Mouse (Mus musculus) embryonic stem cell, embryonic (primary cell): Measurements from ENCODE around the gene Tjp1.

Experiments
- CTCF ChIA-PET, 4 experiments: fragments of 300-600 bp in 2 of 4; fragments of 350-600 bp in 2 of 4; sonication (Branson Sonifier 250); formaldehyde crosslinking; loops; one replicate each; lab custom pipeline; 2022; ENCODE audit warnings: inconsistent platforms in 2 of 4; lab: Charles Lee
- POLR2A ChIA-PET, 4 experiments: fragments of 300-600 bp in 2 of 4; fragments of 350-600 bp in 2 of 4; sonication (Branson Sonifier 250); formaldehyde crosslinking; loops; one replicate each; lab custom pipeline; 2022; ENCODE audit warnings: antibody characterized with exemption in 4 of 4, inconsistent platforms in 1 of 4; lab: Charles Lee

Gene Tjp1

DNA sequence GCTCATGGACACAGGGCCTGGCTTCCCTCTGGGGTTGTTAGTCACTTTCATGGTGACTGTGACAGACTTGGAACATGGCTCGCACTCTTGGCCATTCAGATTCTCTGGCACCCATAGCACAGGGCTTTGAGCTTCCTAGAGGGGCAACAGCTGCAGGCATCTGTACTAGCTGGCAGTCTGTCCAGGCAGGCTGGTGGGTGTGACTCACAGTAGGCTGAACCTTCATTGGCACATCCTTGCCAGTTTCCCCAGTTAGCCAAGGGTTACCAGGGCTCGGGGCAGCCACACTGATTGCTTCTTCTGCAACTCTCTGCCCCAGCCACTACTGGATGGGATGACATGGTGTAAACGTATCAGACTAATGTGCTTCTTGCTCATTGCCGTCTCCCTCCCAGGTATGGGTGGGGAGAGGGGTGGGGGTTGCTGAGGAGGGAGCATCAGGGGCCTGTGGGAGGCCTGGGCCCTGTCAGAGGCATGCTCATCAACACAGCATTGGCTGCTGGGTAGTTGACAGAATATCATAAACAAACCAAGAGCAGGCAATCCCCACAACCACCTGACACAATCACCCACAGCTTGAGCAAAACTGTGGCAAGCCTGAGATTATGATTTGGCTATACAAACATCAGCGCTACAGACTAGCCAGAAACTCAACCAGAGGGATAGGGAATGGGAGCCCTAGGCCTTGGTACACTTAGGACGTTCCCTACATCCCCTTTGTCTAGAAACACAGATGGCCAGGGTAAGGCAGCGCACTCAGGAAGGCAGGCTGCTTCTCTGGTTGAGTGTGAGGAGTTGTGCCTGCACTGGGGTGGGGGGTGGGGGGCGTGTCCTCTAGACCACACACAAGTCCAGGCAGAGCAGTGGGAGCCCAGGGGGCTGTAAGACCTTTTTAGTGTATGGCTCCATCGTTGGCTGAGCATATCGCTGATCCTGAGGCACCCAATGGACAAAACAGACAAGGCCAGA is 246.4 kb downstream of the Tjp1 start:
- ChIA-PET CTCF (no interaction called here), POLR2A (no interaction called here)

DNA sequence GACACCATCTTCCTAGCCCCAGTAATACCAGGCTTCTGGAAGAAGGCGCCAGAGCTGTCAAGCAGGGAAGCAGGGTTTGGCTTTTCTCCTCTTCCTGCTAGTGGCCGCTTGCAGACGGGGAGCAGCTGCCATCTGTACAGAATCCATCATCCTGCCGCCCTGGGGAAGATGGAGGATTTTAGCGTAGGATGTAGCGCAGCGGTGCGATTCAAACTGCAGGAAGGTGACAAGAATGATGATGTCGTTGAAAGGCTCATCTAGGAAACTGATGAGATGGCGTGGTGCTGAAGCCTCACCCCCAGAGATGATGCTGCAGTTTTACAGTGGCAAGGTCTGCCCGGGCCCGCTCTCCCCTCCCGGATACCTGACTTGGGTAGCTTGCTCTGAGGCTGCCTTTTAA is 248.3 kb downstream of the Tjp1 start:
- POLR2A ChIA-PET, result interaction anchor here in 1 of 4 experiments (0.6 to 1.1 kb wide), 3 partner anchors 22 to 449 kb away, joined by 3 read pairs; partner anchors contain the start of gene Fam189a1
- CTCF ChIA-PET, result no interaction called here

DNA sequence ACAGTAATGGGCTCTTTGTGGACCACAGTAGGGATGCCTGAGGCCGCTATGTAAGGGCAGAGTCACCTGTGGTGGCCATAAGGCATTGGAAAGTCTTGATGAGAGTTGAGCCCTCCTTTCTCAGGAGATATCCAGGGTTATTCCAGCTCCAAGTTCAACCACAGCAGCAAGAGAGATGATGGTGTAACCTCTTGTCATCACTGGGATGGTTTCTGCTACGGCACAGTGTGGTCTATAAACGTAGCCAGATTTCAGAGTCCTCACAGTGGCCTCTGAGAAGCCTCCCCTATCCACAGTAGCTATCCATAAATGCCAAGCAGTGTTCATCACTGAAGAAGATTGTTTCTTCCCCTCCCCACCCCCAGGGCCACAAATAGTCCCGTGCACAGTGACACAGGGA is 251.8 kb downstream of the Tjp1 start:
- CTCF ChIA-PET, result no interaction called here

DNA sequence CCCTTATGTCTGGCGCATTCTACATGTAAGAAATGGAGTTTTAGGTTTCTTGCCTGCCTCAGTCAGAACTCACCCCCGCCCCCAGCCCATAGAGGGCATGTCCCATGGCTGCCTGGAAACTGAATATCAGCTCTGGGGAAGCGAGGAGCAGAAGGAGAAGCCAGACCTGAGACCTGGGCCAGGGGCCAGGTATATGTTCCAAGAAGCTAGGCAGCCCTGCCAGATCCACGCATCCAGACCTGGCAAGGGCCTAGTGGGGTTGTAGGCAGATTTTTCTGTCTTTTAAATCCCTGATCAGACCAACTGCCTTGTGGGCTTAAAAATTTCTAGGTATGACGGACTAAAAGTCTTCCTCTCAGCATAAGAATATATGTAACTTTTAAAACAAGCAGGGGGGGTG is 253.4 kb downstream of the Tjp1 start:
- ChIA-PET POLR2A (no interaction called here), CTCF (interaction anchor here in 1 of 4 experiments (0.7 kb wide), 1 partner anchor 790 kb away, joined by 5 read pairs; no protein-coding TSS in a partner anchor)

More for the DNA sequence above, 251.8 kb downstream of the Tjp1 start:
- POLR2A ChIA-PET, result no interaction called here

DNA sequence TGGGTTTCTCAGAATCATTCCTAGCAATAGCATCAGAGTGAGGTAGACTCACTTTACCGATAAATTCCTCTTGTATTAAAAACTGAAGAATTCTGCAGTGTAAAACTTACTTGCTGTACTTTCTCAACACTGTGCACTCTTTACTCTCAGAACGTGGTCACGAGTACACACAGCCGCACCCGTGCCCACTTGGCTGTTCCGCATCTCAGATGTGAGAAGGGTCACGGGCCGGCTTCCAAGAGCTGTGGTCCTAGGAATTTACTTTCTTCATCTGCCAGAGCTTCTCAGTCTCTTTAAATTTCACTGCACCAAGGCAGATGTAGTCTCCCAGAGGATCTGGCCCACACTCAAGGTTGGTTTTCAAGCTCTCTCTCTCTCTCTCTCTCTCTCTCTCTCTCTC is 277.9 kb downstream of the Tjp1 start:
- ChIA-PET POLR2A (no interaction called here), CTCF (interaction anchor here in 2 of 4 experiments (0.6 to 1.1 kb wide), 2 partner anchors 250 to 663 kb away, joined by 3 to 9 read pairs; no protein-coding TSS in a partner anchor)
